Mouse (Mus musculus) hindbrain, embryonic 10.5 days (tissue): Measurements from ENCODE around the gene Bco2. TPM values are rescaled to one million over a fixed set of nuclear protein-coding genes. Genes with fewer than 3 reads are reported as not detected.

ENCODE experiments used
- DNase-seq: peaks from one replicate; pipeline ENCODE4 v3.0.0-alpha.2; 2017; ENCODE audit warnings: low spot score
- H3K27ac ChIP-seq: fragments of 300-500 bp; sonication (generic); 2 replicates; pipeline ENCODE4 v1.5.1; 2016; ENCODE audit warnings: mild to moderate bottlenecking, moderate library complexity
- H3K27me3 ChIP-seq: fragments of 300-500 bp; sonication (generic); 2 replicates; pipeline ENCODE4 v1.6.1; 2016; ENCODE audit warnings: mild to moderate bottlenecking; ENCODE audit not compliant: poor library complexity, insufficient read depth, severe bottlenecking
- H3K36me3 ChIP-seq: fragments of 300-500 bp; sonication (generic); 2 replicates; pipeline ENCODE4 v1.6.1; 2016; ENCODE audit warnings: mild to moderate bottlenecking, moderate library complexity
- H3K4me1 ChIP-seq: fragments of 300-500 bp; sonication (generic); replicated peaks from 2 replicates; pipeline ENCODE4 v1.6.1; 2016; ENCODE audit warnings: mild to moderate bottlenecking
- H3K4me3 ChIP-seq: fragments of 300-500 bp; sonication (generic); 2 replicates; pipeline ENCODE4 v1.5.1; 2016; ENCODE audit warnings: mild to moderate bottlenecking, moderate library complexity
- H3K9me3 ChIP-seq: fragments of 300-500 bp; sonication (generic); 2 replicates; pipeline ENCODE4 v1.6.1; 2016; ENCODE audit warnings: mild to moderate bottlenecking, moderate library complexity
- WGBS: fragments of 180-500 bp; shearing (Covaris S2); methylation state at CpG from one replicate; pipeline ENCODE4 v1.1.7; 2016; 5-methylcytosine and 5-hydroxymethylcytosine counted together
- polyA plus RNA-seq: library from polyadenylated mRNA; unstranded; fragments of >200 nt; fragmentation: Nextera tagmentation; extraction: Ambion mirVana; gene quantifications from 2 replicates; pipeline ENCODE4 v1.2.1, GENCODE M21; 2016

Bco2 gene
- polyA plus RNA-seq, 1 experiment from 2014 or later: 0.18 TPM

GRCm38 (mm10) chr9:50585145-50585818 lies 30.3 kb upstream of the Bco2 start:
- no peaks in the 10 kb centered on the region for H3K27me3 ChIP-seq
- no peaks in the 10 kb centered on the region for H3K4me1 ChIP-seq
- H3K36me3 ChIP-seq: no peaks in the 10 kb centered on the region
- H3K27ac ChIP-seq: no peak overlapping the region
- H3K9me3 ChIP-seq: no peaks in the 10 kb centered on the region
- no peak for DNase-seq
- WGBS: 82% methylated on average over 6 of the region's 6 CpGs
- H3K4me3 ChIP-seq: no peak overlapping the region

DNA sequence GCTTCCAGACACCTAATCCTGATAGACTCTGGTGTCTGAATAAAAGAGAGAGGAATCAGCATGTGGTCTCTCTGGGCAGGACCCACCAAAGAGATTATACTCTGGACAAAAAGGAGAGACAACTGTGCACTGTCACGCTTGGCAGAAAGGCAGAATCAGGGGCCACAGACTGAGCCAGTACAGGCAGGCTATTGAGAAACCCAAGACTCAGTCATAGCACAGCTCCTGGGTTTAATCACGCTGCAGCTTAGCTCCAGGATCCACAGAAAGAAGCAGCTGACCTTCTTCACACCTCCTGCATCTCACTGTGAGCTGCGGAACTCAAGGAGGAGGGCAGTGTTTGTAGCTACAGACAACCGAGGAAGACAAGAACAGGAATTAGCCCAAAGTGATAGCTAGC lies 25.4 kb upstream of the Bco2 start:
- Histone ChIP-seq H3K36me3 (no peaks in the 10 kb centered on the region), H3K4me3 (no peak overlapping the region), H3K27me3 (no peaks in the 10 kb centered on the region), H3K27ac (no peak overlapping the region), H3K9me3 (no peaks in the 10 kb centered on the region), H3K4me1 (no peaks in the 10 kb centered on the region)
- DNase-seq: no peak
- WGBS: 49% methylated on average over 4 of the region's 4 CpGs

- 81% methylated on average over 10 of the region's 10 CpGs for WGBS
- no peak overlapping the region for H3K4me3 ChIP-seq
- no peak for DNase-seq
- H3K4me1 ChIP-seq: no peaks in the 10 kb centered on the region
- H3K27ac ChIP-seq: no peak overlapping the region
- no peaks in the 10 kb centered on the region for H3K36me3 ChIP-seq
- no peaks in the 10 kb centered on the region for H3K9me3 ChIP-seq
- H3K27me3 ChIP-seq: no peaks in the 10 kb centered on the region
These were observed 14.9 kb upstream of the Bco2 start for GRCm38 (mm10) chr9:50569599-50570525.

- Histone ChIP-seq H3K36me3 (no peaks in the 10 kb centered on the region), H3K27ac (no peak overlapping the region), H3K27me3 (no peaks in the 10 kb centered on the region), H3K4me3 (no peak overlapping the region), H3K9me3 (no peaks in the 10 kb centered on the region), H3K4me1 (no peaks in the 10 kb centered on the region)
- no peak for DNase-seq
- 93% methylated on average over 2 of the region's 2 CpGs for WGBS
These were observed 12.9 kb upstream of the Bco2 start for GRCm38 (mm10) chr9:50567881-50568280.

GRCm38 (mm10) chr9:50567372-50567771 lies 12.4 kb upstream of the Bco2 start:
- H3K4me1 ChIP-seq: no peaks in the 10 kb centered on the region
- DNase-seq: no peak
- no peaks in the 10 kb centered on the region for H3K36me3 ChIP-seq
- H3K9me3 ChIP-seq: no peaks in the 10 kb centered on the region
- no peaks in the 10 kb centered on the region for H3K27me3 ChIP-seq
- WGBS: 91% methylated on average over 4 of the region's 4 CpGs
- H3K27ac ChIP-seq: no peak overlapping the region
- no peak overlapping the region for H3K4me3 ChIP-seq

DNA sequence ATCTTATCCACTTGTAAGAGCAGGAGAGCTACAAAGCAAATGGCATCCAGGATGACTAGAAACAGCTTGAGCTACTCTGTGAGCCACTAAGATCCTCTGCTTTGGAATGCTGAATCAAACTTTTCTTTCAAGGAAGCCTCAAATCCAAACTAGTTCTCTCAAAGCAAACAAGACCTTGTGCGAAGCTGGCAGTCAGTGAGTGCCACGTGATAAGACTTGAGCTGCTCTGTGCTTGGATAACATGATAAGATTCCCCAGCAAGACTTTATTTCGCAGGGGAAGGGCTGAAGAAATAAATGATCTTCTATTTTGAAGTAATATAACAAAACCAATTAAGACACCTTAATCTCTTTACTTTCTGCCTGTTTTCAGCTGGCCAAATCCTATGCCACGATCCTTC lies 11.0 kb upstream of the Bco2 start:
- Histone ChIP-seq H3K4me1 (no peaks in the 10 kb centered on the region), H3K27ac (no peak overlapping the region), H3K4me3 (no peak overlapping the region), H3K36me3 (no peaks in the 10 kb centered on the region), H3K27me3 (no peaks in the 10 kb centered on the region), H3K9me3 (no peaks in the 10 kb centered on the region)
- 84% methylated on average over 4 of the region's 4 CpGs for WGBS
- no peak for DNase-seq

DNA sequence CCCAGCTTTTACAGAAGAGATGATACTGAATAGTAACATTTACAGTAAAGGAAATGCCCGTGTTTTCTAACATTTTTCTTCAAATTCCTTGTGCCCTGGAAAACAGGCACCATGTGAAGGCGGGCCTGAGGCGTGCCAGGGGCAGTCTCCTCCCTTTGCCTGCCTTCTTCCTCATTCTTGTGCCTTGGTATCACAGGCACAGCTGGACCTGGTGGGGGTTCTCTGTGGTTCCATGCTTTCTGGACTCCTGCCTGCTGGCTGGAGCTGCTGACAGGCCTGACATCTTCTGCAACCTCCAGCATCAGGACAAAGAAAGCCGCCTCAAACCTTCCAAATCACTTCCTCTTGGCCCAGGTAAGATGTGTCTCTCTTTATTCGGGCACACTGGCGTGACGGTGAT lies 10.2 kb upstream of the Bco2 start:
- Histone ChIP-seq H3K27me3 (no peaks in the 10 kb centered on the region), H3K4me3 (no peak overlapping the region), H3K36me3 (no peaks in the 10 kb centered on the region), H3K9me3 (no peaks in the 10 kb centered on the region), H3K27ac (no peak overlapping the region), H3K4me1 (no peaks in the 10 kb centered on the region)
- WGBS: 79% methylated on average over 7 of the region's 7 CpGs
- no peak for DNase-seq

DNA sequence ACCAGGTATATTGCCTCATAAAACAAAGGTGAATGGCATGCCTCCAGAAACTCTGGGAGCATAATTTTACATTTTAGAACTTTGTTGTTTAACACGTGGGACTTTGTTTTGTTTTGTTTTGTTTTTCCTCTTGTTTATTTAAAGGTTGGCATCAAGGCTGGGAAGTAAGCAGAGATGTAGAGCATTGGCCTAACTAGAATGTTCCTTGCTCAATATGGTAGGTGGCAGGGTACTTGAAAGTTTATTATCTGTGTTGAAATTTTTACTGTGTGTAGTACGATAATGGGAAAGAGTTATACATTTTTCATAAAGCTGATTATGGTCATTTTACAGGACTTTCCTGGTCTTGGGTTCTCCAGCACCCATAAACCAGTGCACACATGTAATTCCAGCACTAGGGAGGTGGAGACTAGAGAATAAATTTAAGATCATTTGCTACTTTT lies 7.0 kb upstream of the Bco2 start:
- 90% methylated on average over 2 of the region's 2 CpGs for WGBS

GRCm38 (mm10) chr9:50561145-50561917 lies 6.3 kb upstream of the Bco2 start, which contains the start of gene Tex12:
Gene Tex12, minus strand, starts transcription at chr9:50561325.
- Histone ChIP-seq H3K4me3 (no peak within 1 kb of the TSS), H3K36me3 (no peaks in the 10 kb centered on the region), H3K4me1 (no peaks in the 10 kb centered on the region), H3K9me3 (no peaks in the 10 kb centered on the region), H3K27ac (no peak within 1 kb of the TSS), H3K27me3 (no peaks in the 10 kb centered on the region)
- no peak for DNase-seq
- 85% methylated on average over 38 of the region's 38 CpGs for WGBS

More for the DNA sequence above, 7.0 kb upstream of the Bco2 start:
- Histone ChIP-seq H3K4me1 (no peaks in the 10 kb centered on the region), H3K9me3 (no peaks in the 10 kb centered on the region), H3K36me3 (no peaks in the 10 kb centered on the region), H3K27ac (no peak overlapping the region), H3K4me3 (no peak overlapping the region), H3K27me3 (no peaks in the 10 kb centered on the region)
- DNase-seq: no peak

DNA sequence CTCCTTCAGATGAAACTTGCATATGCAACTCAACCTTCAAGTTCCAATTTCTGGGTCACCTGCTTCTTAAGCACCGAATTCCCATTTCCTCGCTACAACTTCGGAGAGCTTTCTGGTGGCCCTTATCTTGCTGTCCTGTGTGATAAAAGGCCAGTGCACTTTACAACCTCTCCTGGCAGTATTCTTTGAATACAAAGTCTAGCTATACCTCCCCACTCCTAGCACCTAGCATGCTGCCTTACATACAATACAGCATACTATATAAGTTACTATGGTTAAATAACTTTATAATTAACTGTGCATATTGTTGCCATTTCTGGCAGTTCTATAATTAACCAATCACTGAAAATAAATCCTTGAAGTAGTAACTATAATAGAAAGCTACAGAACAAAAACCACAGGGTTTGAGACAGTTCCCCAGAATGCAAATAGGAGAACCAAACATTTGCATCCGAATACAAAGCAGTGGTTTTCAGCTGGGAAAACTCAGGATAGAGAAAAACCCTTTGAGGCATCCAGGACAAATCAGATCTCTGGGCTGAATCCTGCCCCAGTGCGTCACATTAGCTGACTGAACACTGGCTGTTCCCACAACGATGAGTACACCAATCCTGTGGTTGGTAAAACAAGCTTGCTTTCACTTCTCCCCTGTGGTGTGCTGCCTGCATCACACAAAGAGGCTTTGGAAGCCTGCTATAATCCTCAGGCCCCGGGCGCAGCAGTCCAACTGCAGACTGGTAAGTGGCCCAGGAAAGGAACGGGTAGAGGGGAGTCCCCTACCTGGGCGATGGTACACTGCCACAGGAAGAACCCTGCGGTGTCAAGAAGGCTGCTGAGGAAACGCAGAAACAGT lies 514 bp downstream of the Bco2 start, which contains the start of gene Il18:
TSS of gene Il18 (plus strand) at position 587 of the 853 bp plus-strand sequence.
- 26% methylated on average over 12 of the region's 12 CpGs for WGBS
- no peaks in the 10 kb centered on the region for H3K36me3 ChIP-seq
- H3K27ac ChIP-seq: peak within 1 kb of the TSS; percentile 79
- no peaks in the 10 kb centered on the region for H3K9me3 ChIP-seq
- peak within 1 kb of the TSS; percentile 41 for H3K4me3 ChIP-seq
- peak; percentile 50 for DNase-seq
- H3K4me1 ChIP-seq: peaks cover 15% of the 10 kb centered on the region
- no peaks in the 10 kb centered on the region for H3K27me3 ChIP-seq

GRCm38 (mm10) chr9:50553547-50553946 lies 1.4 kb downstream of the Bco2 start:
- peaks cover 15% of the 10 kb centered on the region for H3K4me1 ChIP-seq
- H3K27ac ChIP-seq: no peak overlapping the region
- no peak for DNase-seq
- WGBS: 85% methylated on average over 2 of the region's 2 CpGs
- H3K9me3 ChIP-seq: no peaks in the 10 kb centered on the region
- H3K27me3 ChIP-seq: no peaks in the 10 kb centered on the region
- H3K36me3 ChIP-seq: no peaks in the 10 kb centered on the region
- H3K4me3 ChIP-seq: no peak overlapping the region

DNA sequence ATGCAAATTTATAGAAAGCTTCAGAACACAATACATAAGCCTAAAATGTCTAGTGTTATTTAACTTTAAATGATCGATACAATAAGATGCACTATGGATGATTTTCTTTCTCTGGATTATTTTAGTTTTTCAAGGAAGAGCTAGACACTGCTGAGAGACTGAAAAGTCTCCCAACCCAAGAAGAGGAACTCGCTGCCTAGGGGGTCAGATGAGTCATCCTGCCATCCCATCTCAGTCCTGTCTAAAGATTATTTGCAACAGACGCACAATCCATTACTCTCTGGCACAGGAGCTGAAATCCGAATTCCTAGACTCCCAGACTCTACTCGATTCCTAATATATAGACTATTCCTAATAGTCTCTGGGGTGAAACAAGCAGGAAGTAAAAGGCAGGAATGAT lies 2.8 kb downstream of the Bco2 start:
- 83% methylated on average over 5 of the region's 5 CpGs for WGBS
- Histone ChIP-seq H3K27me3 (no peaks in the 10 kb centered on the region), H3K36me3 (no peaks in the 10 kb centered on the region), H3K4me3 (no peak overlapping the region), H3K27ac (no peak overlapping the region), H3K9me3 (no peaks in the 10 kb centered on the region), H3K4me1 (peaks cover 15% of the 10 kb centered on the region)
- no peak for DNase-seq
